Mouse (Mus musculus) forebrain, embryonic 11.5 days (tissue): Measurements from ENCODE around the gene Serpina3b. TPM values are rescaled to one million over a fixed set of nuclear protein-coding genes. Genes with fewer than 3 reads are reported as not detected.

Experiments
- ATAC-seq: fragments of 200-750 bp; cut with Nextera tagmentation; replicated peaks from 2 replicates; pipeline ENCODE4 v1.8.0; 2017; ENCODE audit warnings: moderate TSS enrichment; ENCODE audit not compliant: low FRiP score
- DNase-seq: peaks from one replicate; pipeline ENCODE4 v3.0.0-alpha.2; 2017; ENCODE audit warnings: low spot score
- H3K27ac ChIP-seq: fragments of 300-500 bp; sonication (generic); 2 replicates; pipeline ENCODE4 v1.5.1; 2014; ENCODE audit warnings: low read depth, low read length
- H3K27me3 ChIP-seq: fragments of 300-500 bp; sonication (generic); 2 replicates; pipeline ENCODE4 v1.6.1; 2014; ENCODE audit warnings: mild to moderate bottlenecking, low read length, mixed read lengths; ENCODE audit not compliant: control insufficient read depth, insufficient read depth
- H3K36me3 ChIP-seq: fragments of 300-500 bp; sonication (generic); 2 replicates; pipeline ENCODE4 v1.6.1; 2014; ENCODE audit warnings: mild to moderate bottlenecking, low read length, moderate library complexity, mixed read lengths; ENCODE audit not compliant: control insufficient read depth, insufficient read depth
- H3K4me1 ChIP-seq: fragments of 300-500 bp; sonication (generic); replicated peaks from 2 replicates; pipeline ENCODE4 v1.6.1; 2014; ENCODE audit warnings: low read length, mixed read lengths; ENCODE audit not compliant: control insufficient read depth, insufficient read depth
- H3K4me2 ChIP-seq: fragments of 300-500 bp; sonication (generic); 2 replicates; pipeline ENCODE4 v1.6.1; 2014; ENCODE audit warnings: low read depth, mild to moderate bottlenecking, low read length, moderate library complexity, mixed read lengths; ENCODE audit not compliant: severe bottlenecking
- H3K4me3 ChIP-seq: fragments of 300-500 bp; sonication (generic); 2 replicates; pipeline ENCODE4 v1.5.1; 2014; ENCODE audit warnings: low read depth, low read length
- H3K9ac ChIP-seq: fragments of 300-500 bp; sonication (generic); 2 replicates; pipeline ENCODE4 v1.6.1; 2014; ENCODE audit warnings: low read length
- H3K9me3 ChIP-seq: fragments of 300-500 bp; sonication (generic); 2 replicates; pipeline ENCODE4 v1.6.1; 2016; ENCODE audit warnings: low read length, mixed read lengths; ENCODE audit not compliant: control insufficient read depth
- WGBS: fragments of 180-500 bp; shearing (Covaris S2); extraction: QIAGEN DNeasy Blood & Tissue Kit; methylation state at CpG from one replicate; pipeline ENCODE4 v1.1.7; 2014; 5-methylcytosine and 5-hydroxymethylcytosine counted together
- polyA plus RNA-seq: library from polyadenylated mRNA; unstranded; fragments of >200 nt; fragmentation: Nextera tagmentation; extraction: Ambion mirVana; gene quantifications from 2 replicates; pipeline ENCODE4 v1.2.1, GENCODE M21; 2014

The Serpina3b gene
- polyA plus RNA-seq, 1 experiment from 2014 or later = not detected

DNA sequence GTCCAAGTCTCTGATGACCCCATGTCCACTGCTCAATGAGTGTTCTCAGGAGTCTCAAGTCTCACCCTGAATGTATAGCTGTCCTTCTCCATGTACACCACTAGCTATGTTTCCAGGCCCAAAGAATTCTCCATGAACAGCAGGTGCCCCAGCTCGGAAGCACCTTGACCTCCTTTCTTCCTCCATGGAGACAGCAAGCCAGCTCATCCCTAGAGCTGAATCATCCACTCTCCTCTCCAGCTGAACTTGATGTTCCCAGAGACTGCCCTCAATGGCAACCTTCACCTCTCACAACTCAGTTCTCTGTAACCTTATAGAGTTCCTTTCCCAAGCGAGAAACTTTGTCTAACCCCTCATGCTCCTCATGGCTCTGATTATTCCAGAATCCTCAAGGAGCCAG, 17.8 kb downstream of the Serpina3b start:
- WGBS = 83% methylated on average over 2 of the region's 2 CpGs
- Histone ChIP-seq H3K4me2 (no peak overlapping the region), H3K27ac (no peak overlapping the region), H3K4me3 (no peak overlapping the region), H3K27me3 (no peaks in the 10 kb centered on the region), H3K9me3 (no peaks in the 10 kb centered on the region), H3K36me3 (no peaks in the 10 kb centered on the region), H3K9ac (no peak overlapping the region), H3K4me1 (no peaks in the 10 kb centered on the region)
- no peak for DNase-seq
- ATAC-seq = no peak

DNA sequence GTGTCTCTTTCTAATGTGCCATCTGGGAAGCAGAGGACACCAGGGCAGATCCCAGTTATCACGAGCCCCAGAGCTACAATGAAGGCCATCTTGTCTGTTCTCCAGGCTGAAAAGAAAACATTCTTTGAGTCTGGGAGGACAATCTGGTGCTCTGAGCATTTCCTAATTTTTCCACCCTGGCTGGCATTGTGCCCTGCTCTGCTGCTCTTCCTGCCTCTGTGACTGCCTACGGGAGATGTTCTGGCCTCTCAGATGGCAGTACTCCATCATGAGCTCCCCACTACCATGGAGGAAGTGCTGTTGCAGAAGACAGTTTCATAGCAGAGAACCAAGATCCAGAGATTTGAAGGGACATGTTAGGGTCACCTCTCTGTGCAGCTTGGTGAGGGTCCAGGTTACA, 24.2 kb downstream of the Serpina3b start:
- no peak for DNase-seq

DNA sequence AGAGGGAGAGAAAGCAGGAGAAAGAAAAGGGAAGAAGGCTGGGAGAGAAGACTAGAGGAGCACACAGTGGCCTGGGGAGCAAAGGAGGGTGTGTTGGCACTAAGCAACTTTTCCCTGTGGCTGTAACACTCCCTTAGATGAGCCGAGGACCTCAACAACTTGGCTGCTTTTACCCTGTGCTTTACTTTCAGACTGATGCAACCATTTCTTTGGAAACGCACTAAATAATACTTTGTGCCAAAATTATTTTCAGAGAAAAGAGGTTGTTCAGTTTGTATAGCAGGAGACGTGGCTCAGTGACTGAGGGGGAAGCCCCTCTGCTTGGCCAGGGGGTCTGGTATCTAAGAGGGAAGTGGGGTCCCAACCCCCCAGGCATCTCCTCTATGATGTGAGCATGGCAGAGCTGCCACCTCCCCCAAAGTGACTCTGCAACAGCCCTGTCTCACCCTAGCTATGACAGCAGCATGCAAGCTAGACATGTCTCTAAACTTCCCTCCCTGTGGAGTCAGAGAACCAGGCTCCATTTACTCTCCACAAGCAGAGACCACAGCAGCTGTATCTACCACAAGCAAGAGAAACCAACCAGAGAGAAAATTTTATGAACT, 25.3 kb downstream of the Serpina3b start:
- ATAC-seq = no peak
- Histone ChIP-seq H3K4me3 (no peak overlapping the region), H3K27ac (no peak overlapping the region), H3K9me3 (no peaks in the 10 kb centered on the region), H3K9ac (no peak overlapping the region), H3K36me3 (no peaks in the 10 kb centered on the region), H3K4me1 (no peaks in the 10 kb centered on the region), H3K4me2 (no peak overlapping the region), H3K27me3 (no peaks in the 10 kb centered on the region)
- no peak for DNase-seq
- WGBS = 84% methylated on average over 3 of the region's 3 CpGs

More for the DNA sequence above, 24.2 kb downstream of the Serpina3b start:
- H3K4me2 ChIP-seq = no peak overlapping the region
- no peaks in the 10 kb centered on the region for H3K27me3 ChIP-seq
- H3K27ac ChIP-seq = no peak overlapping the region
- H3K36me3 ChIP-seq = no peaks in the 10 kb centered on the region
- ATAC-seq = no peak
- no peaks in the 10 kb centered on the region for H3K4me1 ChIP-seq
- no peak overlapping the region for H3K4me3 ChIP-seq
- H3K9ac ChIP-seq = no peak overlapping the region
- 89% methylated on average over 2 of the region's 2 CpGs for WGBS
- no peaks in the 10 kb centered on the region for H3K9me3 ChIP-seq

DNA sequence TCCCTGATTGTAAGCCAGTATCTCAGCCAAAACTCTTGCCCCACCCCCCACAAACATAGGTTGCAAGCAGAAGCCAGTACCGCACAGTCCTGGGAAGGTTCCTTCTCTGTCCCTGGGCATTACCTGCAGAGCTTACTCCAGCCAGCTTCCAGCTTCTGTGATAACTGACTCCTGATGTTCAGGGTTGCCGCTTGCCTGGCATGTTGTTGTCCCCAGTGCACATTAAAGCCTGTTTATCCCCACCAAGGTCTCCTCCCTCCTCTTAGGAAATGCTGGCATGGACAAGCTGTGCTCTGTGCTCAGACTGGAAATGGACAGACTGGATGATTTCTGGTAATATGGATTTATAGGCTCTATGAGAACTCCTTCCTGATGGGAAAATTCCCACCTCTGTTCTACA, 25.9 kb downstream of the Serpina3b start, which contains the start of gene Serpina3c:
Gene Serpina3c, minus strand, starts transcription at position 215 of the 400 bp plus-strand sequence.
- H3K9me3 ChIP-seq = no peaks in the 10 kb centered on the region
- H3K9ac ChIP-seq = no peak within 1 kb of the TSS
- H3K27me3 ChIP-seq = no peaks in the 10 kb centered on the region
- H3K36me3 ChIP-seq = no peaks in the 10 kb centered on the region
- DNase-seq (no peak), ATAC-seq (no peak)
- WGBS = 86% methylated on average over 2 of the region's 2 CpGs
- no peak within 1 kb of the TSS for H3K4me2 ChIP-seq
- no peak within 1 kb of the TSS for H3K27ac ChIP-seq
- H3K4me3 ChIP-seq = no peak within 1 kb of the TSS
- no peaks in the 10 kb centered on the region for H3K4me1 ChIP-seq

DNA sequence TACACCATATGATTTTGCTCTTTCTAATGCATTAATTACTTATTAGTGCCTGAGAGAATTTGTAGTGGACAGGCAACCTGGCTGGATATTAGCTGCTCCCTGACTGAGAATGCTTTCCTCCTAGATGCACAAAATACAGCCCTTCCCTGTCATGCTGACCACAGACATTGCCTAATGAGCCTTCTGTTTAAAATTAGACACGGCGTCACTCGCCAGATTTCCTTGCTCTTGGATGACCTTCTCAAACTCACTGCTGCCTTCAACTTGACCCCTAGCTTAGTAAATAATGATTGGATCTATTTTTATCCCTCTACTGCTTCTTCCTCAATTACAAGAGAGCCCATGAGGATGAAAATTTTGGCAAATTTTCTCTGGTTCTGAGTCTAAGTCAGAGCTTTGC, 47.0 kb downstream of the Serpina3b start:
- WGBS = 84% methylated on average over 3 of the region's 3 CpGs
- no peak for ATAC-seq
- no peak overlapping the region for H3K27ac ChIP-seq
- DNase-seq = no peak
- no peaks in the 10 kb centered on the region for H3K36me3 ChIP-seq
- H3K9ac ChIP-seq = no peak overlapping the region
- no peaks in the 10 kb centered on the region for H3K4me1 ChIP-seq
- H3K27me3 ChIP-seq = no peaks in the 10 kb centered on the region
- no peak overlapping the region for H3K4me3 ChIP-seq
- H3K9me3 ChIP-seq = no peaks in the 10 kb centered on the region
- H3K4me2 ChIP-seq = no peak overlapping the region

DNA sequence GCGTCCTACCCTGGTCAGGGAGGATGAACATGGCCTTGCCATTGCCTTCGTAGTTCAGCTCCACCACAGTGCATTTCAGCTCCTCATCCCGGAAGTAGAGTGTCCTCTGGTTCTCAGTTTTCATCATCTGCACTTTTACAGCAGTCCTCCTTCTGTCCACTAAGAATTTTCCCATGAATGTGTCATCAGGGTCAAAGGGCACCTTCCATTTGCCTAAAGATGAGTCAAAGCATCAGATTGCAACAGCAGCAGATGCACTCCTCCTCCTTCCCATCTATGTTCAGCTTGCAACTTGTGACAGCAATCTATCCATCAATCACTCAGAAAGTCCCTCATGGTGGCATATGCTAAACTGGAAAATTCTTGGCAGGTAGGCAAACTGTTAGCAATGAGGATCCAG, 47.8 kb downstream of the Serpina3b start:
- ATAC-seq (no peak), DNase-seq (no peak)
- WGBS = 83% methylated on average over 3 of the region's 3 CpGs
- H3K27me3 ChIP-seq = no peaks in the 10 kb centered on the region
- no peaks in the 10 kb centered on the region for H3K36me3 ChIP-seq
- no peaks in the 10 kb centered on the region for H3K9me3 ChIP-seq
- H3K27ac ChIP-seq = no peak overlapping the region
- no peak overlapping the region for H3K9ac ChIP-seq
- H3K4me1 ChIP-seq = no peaks in the 10 kb centered on the region
- H3K4me3 ChIP-seq = no peak overlapping the region
- no peak overlapping the region for H3K4me2 ChIP-seq

DNA sequence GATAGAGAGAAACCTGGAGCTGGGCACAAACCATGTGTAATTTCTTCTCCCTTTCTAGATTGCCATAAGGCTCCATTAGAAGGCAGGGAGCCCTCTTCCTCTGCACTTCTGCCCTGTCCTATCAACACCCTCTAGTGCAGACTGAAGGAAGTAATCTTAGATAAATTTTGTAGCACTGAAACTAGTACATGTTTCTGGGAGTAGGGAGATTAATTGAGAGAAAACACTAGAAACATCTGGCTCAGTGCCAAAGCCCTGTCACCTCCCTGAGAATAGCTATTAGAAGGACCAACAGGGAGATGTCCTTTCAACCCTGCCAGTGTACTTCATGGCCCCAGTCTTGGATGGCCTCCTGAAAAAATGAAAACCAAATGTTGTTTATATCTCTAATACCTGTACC, 50.8 kb downstream of the Serpina3b start:
- no peak overlapping the region for H3K4me3 ChIP-seq
- no peaks in the 10 kb centered on the region for H3K27me3 ChIP-seq
- H3K4me1 ChIP-seq = no peaks in the 10 kb centered on the region
- H3K9ac ChIP-seq = no peak overlapping the region
- H3K27ac ChIP-seq = no peak overlapping the region
- no peaks in the 10 kb centered on the region for H3K9me3 ChIP-seq
- ATAC-seq (no peak), DNase-seq (no peak)
- H3K4me2 ChIP-seq = no peak overlapping the region
- H3K36me3 ChIP-seq = no peaks in the 10 kb centered on the region

DNA sequence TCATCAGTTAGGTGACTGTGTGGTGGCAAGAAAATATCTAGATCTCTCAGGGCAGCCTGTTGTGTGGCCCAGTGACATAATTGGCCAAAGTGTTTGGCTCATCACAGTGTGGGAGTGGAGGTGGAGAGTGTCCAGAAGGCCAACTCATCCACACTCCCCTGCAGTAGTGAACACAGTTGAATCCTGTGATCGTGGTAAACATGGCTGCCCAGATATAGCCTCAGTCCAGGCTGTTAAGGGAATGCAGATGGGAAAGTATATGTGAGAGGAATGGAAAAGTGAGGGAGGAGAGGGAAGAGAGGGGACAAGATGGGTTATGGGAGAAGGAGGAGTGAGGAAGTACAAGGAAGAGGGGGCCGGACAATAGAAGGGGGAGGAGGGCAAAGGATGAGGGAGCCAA, 51.2 kb downstream of the Serpina3b start:
- H3K4me2 ChIP-seq = no peak overlapping the region
- H3K4me3 ChIP-seq = no peak overlapping the region
- H3K4me1 ChIP-seq = no peaks in the 10 kb centered on the region
- H3K27me3 ChIP-seq = no peaks in the 10 kb centered on the region
- no peaks in the 10 kb centered on the region for H3K9me3 ChIP-seq
- DNase-seq (no peak), ATAC-seq (no peak)
- 73% methylated on average over 2 of the region's 2 CpGs for WGBS
- no peak overlapping the region for H3K9ac ChIP-seq
- no peaks in the 10 kb centered on the region for H3K36me3 ChIP-seq
- H3K27ac ChIP-seq = no peak overlapping the region

DNA sequence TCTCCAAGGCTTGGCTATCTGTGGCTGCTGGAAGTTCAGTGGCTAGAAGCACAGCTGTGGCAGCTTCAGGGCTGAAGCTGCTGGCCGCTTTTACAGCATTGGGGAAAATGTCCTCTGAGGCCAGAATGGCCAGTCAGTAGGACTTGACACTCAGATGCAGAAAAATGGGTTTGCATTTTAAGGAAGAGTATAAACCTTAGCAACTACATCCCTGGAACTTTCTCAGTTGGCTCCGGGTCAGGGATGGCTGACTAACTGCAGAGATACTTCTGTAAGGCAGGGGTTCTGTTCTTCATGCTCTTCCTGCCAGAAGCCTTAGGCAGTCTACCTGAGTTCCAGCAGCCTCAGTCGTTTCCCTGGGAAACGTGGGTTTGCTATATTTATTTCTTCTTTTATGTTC, 57.2 kb downstream of the Serpina3b start:
- 88% methylated on average over 4 of the region's 4 CpGs for WGBS

More for the DNA sequence above, 57.2 kb downstream of the Serpina3b start:
- DNase-seq (no peak), ATAC-seq (no peak)
- Histone ChIP-seq H3K36me3 (no peaks in the 10 kb centered on the region), H3K9ac (no peak overlapping the region), H3K9me3 (no peaks in the 10 kb centered on the region), H3K27ac (no peak overlapping the region), H3K4me1 (no peaks in the 10 kb centered on the region), H3K4me2 (no peak overlapping the region), H3K27me3 (no peaks in the 10 kb centered on the region), H3K4me3 (no peak overlapping the region)
